Mouse (Mus musculus): ENCODE data around the gene Olfr1287.

Gene Olfr1287

GRCm38 (mm10) chr2:111448842-111449241 is at the start of gene Olfr1287:
TSS of gene Olfr1287 (plus strand) at chr2:111449142.
- DNase-seq (ENCODE audit: low spot score) = no peak

- DNase-seq (ENCODE audit: low spot score) = no peak
Measured at GRCm38 (mm10) chr2:111422931-111423330, 26.0 kb upstream of the Olfr1287 start, which contains the start of gene Olfr1286. TSS of gene Olfr1286 (minus strand) at chr2:111423115.

- no peak for DNase-seq (ENCODE audit: low spot score)
Measured at GRCm38 (mm10) chr2:111473801-111474200, 24.9 kb downstream of the Olfr1287 start, which contains the start of gene Olfr1288. TSS of gene Olfr1288 (plus strand) at chr2:111474101.

- no peak for DNase-seq (ENCODE audit: low spot score)
Measured at GRCm38 (mm10) chr2:111480519-111480918, 31.6 kb downstream of the Olfr1287 start, which contains the start of gene Olfr1289. TSS of gene Olfr1289 (plus strand) at chr2:111480819.

- no peak for DNase-seq (ENCODE audit: low spot score)
Measured at GRCm38 (mm10) chr2:111493729-111494128, 44.8 kb downstream of the Olfr1287 start, which contains the start of gene Olfr1290. TSS of gene Olfr1290 (minus strand) at chr2:111493829.

GRCm38 (mm10) chr2:111496880-111497279 is 47.9 kb downstream of the Olfr1287 start, which contains the start of gene Olfr1291-ps1:
TSS of gene Olfr1291-ps1 (plus strand) at chr2:111497180.
- DNase-seq (ENCODE audit: low spot score) = no peak
